Mouse (Mus musculus) myocyte (in vitro differentiated cells): ENCODE measurements around the gene Sobp. TPM values are rescaled to one million over a fixed set of nuclear protein-coding genes. Genes with fewer than 3 reads are reported as not detected.

ENCODE experiments used
- H3K27me3 ChIP-seq: one replicate; pipeline ENCODE4 v1.6.1; 2011; ENCODE audit not compliant: control insufficient read depth, insufficient read depth, insufficient read length
- H3K36me3 ChIP-seq: one replicate; pipeline ENCODE4 v1.6.1; 2011; ENCODE audit not compliant: control insufficient read depth, insufficient read depth
- H3K4me2 ChIP-seq: one replicate; pipeline ENCODE4 v1.6.1; 2011; ENCODE audit warnings: low read depth, control low read depth
- H3K4me3 ChIP-seq: one replicate; pipeline ENCODE4 v1.5.1; 2011; ENCODE audit warnings: mild to moderate bottlenecking, control low read depth, moderate library complexity
- H3K79me2 ChIP-seq: one replicate; pipeline ENCODE4 v1.6.1; 2011; ENCODE audit not compliant: control insufficient read depth, insufficient read depth
- H3ac ChIP-seq: one replicate; pipeline ENCODE4 v1.6.1; 2011; ENCODE audit not compliant: control insufficient read depth, insufficient read length
- CEBPB ChIP-seq: IDR thresholded peaks from 2 replicates; pipeline ENCODE4 v1.6.1; 2011; ENCODE audit warnings: mild to moderate bottlenecking, moderate library complexity; ENCODE audit not compliant: poor library complexity, insufficient read depth, severe bottlenecking
- E2F4 ChIP-seq: IDR thresholded peaks from one replicate; pipeline ENCODE4 v1.6.1; 2011; ENCODE audit warnings: mild to moderate bottlenecking, control low read depth, moderate library complexity; ENCODE audit not compliant: insufficient read depth
- MAX ChIP-seq: IDR thresholded peaks from one replicate; pipeline ENCODE4 v1.6.1; 2011; ENCODE audit warnings: low read depth, mild to moderate bottlenecking, control low read depth
- MYOD1 ChIP-seq, 3 experiments: IDR thresholded peaks; one replicate each; pipeline ENCODE4 v1.6.1; 2011; ENCODE audit warnings: control low read depth in 2 of 3, low read depth in 2 of 3, mild to moderate bottlenecking in 2 of 3, moderate library complexity in 1 of 3; ENCODE audit not compliant: insufficient read length in 2 of 3, control insufficient read depth in 1 of 3
- MYOG ChIP-seq, 3 experiments: IDR thresholded peaks; one replicate each; pipeline ENCODE4 v1.6.1; 2011; ENCODE audit warnings: control low read depth in 2 of 3, low read depth in 2 of 3, mild to moderate bottlenecking in 2 of 3; ENCODE audit not compliant: insufficient read length in 2 of 3, control insufficient read depth in 1 of 3, insufficient read depth in 1 of 3
- POLR2A ChIP-seq: IDR thresholded peaks from one replicate; pipeline ENCODE4 v1.6.1; 2011; ENCODE audit warnings: low read depth, mild to moderate bottlenecking, control low read depth, moderate library complexity; ENCODE audit not compliant: insufficient read length
- POLR2AphosphoS2 ChIP-seq: IDR thresholded peaks from one replicate; pipeline ENCODE4 v1.6.1; 2011; ENCODE audit warnings: low read depth, control low read depth; ENCODE audit not compliant: insufficient read length
- REST ChIP-seq: IDR thresholded peaks from one replicate; pipeline ENCODE4 v1.6.1; 2011; ENCODE audit warnings: mild to moderate bottlenecking, control low read depth, moderate library complexity; ENCODE audit not compliant: insufficient read depth, insufficient read length
- SRF ChIP-seq: IDR thresholded peaks from one replicate; pipeline ENCODE4 v1.6.1; 2011; ENCODE audit warnings: low read depth; ENCODE audit not compliant: control insufficient read depth, insufficient read length
- TCF12 ChIP-seq: IDR thresholded peaks from one replicate; pipeline ENCODE4 v1.6.1; 2011; ENCODE audit warnings: mild to moderate bottlenecking, control low read depth; ENCODE audit not compliant: poor library complexity, insufficient read depth, severe bottlenecking
- TCF3 ChIP-seq: IDR thresholded peaks from one replicate; pipeline ENCODE4 v1.6.1; 2011; ENCODE audit warnings: low read depth, control low read depth; ENCODE audit not compliant: insufficient read length
- USF1 ChIP-seq: IDR thresholded peaks from one replicate; pipeline ENCODE4 v1.6.1; 2011; ENCODE audit warnings: low read depth, mild to moderate bottlenecking, control low read depth, moderate library complexity
- polyA plus RNA-seq: library from polyadenylated mRNA; unstranded; fragments of >200 nt; fragmentation: generic; extraction: Trizol; gene quantifications from one replicate; pipeline ENCODE4 v1.2.1, GENCODE M21; 2012; ENCODE audit warnings: missing spikeins

Gene Sobp
- polyA plus RNA-seq, 1 experiment: 3.2 TPM

DNA sequence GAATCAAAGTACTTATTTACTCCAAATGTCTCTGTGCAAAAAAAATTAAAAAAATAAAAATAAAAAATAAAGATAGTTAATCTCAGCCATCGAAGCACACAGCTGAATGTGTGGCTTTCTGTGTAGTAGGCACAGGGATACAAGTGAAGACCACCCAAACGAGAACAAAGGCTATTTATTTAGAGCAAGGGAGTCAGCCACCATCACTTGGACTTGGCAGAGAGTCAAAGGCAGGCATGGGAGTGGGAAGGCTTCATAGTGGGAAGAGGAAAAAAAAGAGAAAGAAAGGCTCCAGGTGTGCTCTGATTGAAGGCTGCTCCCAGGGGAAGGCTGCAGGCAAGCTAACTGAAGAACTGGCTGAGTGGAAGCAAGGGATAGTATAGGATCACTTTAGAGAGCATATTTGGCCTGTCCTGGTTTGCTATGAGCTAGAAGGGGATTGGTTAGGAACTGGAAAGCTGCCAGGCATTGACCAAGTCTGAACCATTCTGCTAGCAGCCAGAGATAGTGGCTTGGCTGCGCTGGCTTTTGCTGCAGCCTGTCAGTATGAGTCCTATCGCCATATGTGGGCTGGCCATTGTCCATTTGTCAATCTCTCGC, 6.1 kb upstream of the Sobp start:
- no peak overlapping the region for H3K4me2 ChIP-seq
- no peak overlapping the region for H3K4me3 ChIP-seq
- no peak for TF ChIP-seq TCF3
- TF ChIP-seq POLR2A: no peak
- TF ChIP-seq USF1: no peak
- TF ChIP-seq MYOG (IDR thresholded peaks at IDR 0.05; ENCODE audit: control insufficient read depth in 1 of 3, insufficient read depth in 1 of 3, insufficient read length in 2 of 3, low read depth in 2 of 3): no peak
- no peak for TF ChIP-seq TCF12
- no peaks in the 10 kb centered on the region for H3K36me3 ChIP-seq
- H3K27me3 ChIP-seq: no peaks in the 10 kb centered on the region
- H3K79me2 ChIP-seq: no peaks in the 10 kb centered on the region
- no peak overlapping the region for H3ac ChIP-seq

DNA sequence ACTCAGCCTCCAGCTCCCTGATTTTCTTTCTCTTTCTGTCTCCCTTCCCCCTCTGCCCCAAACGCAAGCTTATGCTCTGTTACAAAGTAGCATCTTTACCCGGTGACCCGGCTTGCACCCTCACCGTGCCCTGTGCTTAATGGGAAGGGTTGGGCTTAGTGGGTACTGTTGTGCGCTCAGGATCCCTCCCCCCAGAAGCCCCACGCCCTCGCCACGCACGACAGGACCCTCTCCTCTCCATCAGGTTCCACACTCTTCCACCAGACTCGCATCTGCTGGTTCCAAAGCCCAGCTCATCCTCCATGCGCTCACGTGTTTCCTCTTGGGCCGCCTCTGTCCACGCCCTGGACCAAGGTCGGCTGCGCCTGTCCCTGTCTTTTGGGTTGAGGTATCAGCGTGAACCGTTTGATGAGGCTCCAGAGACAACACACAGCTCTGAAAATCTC, 849 bp upstream of the Sobp start:
- Histone ChIP-seq H3ac (peak overlapping the region; percentile 85), H3K36me3 (no peaks in the 10 kb centered on the region), H3K4me3 (peak overlapping the region; percentile 57), H3K4me2 (peak overlapping the region; percentile 77), H3K79me2 (peaks cover 6% of the 10 kb centered on the region), H3K27me3 (peaks cover 7% of the 10 kb centered on the region)
- TF ChIP-seq TCF12 (no peak), E2F4 (no peak), USF1 (no peak), TCF3 (no peak), SRF (no peak), MAX (no peak), CEBPB (no peak), MYOG (IDR thresholded peaks at IDR 0.05; ENCODE audit: control insufficient read depth in 1 of 3, insufficient read depth in 1 of 3, insufficient read length in 2 of 3, low read depth in 2 of 3) (no peak), POLR2AphosphoS2 (no peak), MYOD1 (IDR thresholded peaks at IDR 0.05; ENCODE audit: control insufficient read depth in 1 of 3, insufficient read length in 2 of 3, low read depth in 2 of 3) (no peak), POLR2A (no peak), REST (no peak)

DNA sequence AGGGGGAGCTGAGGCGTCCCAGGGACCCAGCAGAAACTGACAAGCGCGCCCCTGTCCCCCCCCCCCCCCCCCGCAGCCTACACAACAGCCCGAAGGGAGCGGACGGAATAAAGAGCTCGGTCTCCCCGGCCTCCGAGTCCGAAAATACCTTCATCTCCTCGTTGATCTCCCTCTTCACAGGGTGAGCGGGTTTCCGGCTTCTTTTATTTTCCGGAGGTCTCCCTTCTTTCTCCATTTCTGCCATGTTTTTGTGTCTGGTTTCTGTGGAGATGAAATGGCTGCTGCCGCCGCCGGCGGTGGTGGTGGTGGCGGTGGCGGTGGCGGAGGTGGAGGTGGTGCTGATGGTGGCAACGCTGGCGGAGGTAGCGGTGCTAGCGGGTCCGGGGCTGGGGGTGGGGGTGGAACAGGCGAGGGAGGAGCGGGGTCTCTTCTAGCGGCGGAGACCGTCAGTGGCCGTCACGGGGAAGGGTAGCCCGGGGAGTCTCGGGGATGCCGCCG, 453 bp downstream of the Sobp start:
- Histone ChIP-seq H3K4me2 (peak overlapping the region; percentile 93), H3ac (peak overlapping the region; percentile 85), H3K36me3 (no peaks in the 10 kb centered on the region), H3K27me3 (peaks cover 7% of the 10 kb centered on the region), H3K79me2 (peaks cover 6% of the 10 kb centered on the region), H3K4me3 (peak overlapping the region; percentile 57)
- TF ChIP-seq POLR2AphosphoS2 (no peak), POLR2A (no peak), MYOD1 (IDR thresholded peaks at IDR 0.05; ENCODE audit: control insufficient read depth in 1 of 3, insufficient read length in 2 of 3, low read depth in 2 of 3) (no peak), SRF (no peak), E2F4 (no peak), USF1 (no peak), REST (no peak), MYOG (IDR thresholded peaks at IDR 0.05; ENCODE audit: control insufficient read depth in 1 of 3, insufficient read depth in 1 of 3, insufficient read length in 2 of 3, low read depth in 2 of 3) (no peak), CEBPB (no peak), TCF3 (no peak), TCF12 (no peak), MAX (no peak)

DNA sequence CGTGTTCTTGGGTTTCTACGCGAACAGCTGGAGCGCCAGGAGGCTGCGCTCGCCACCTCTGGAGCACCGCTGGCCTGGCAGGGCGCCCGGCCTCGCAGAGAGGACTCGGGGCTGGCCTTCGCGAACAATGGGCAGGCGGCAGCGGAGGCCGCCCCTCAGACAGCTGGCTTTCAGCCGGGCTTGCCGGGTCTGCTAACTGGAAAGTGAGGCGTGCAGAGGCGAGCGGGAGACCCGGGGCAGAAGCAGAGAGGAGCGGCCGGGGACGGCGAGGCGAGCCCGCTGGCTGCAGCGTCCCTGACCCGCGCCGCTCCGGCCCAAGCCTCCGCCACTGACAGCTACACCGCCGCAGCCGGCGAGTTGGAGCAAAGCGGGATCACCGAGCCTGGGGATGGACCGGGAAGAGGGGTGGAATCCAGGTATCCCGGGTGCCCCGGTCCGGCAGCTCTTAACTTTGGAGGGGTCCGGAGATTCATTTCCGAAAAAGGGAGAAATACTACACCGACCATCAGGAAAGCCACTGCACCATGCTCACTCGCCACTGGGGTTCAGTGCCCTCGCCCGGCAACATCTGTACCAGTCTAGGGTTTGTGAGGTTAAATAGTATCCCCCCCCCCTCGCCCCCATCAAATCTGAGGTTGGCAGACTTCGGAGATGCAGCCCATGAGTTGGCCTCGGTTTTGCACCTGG, 1.0 kb downstream of the Sobp start:
- Histone ChIP-seq H3K36me3 (no peaks in the 10 kb centered on the region), H3K27me3 (peaks cover 7% of the 10 kb centered on the region), H3K4me3 (peak overlapping the region; percentile 57), H3K79me2 (peaks cover 6% of the 10 kb centered on the region), H3K4me2 (peak overlapping the region; percentile 93), H3ac (peak overlapping the region; percentile 85)
- TF ChIP-seq MAX (no peak), TCF3 (no peak), USF1 (no peak), POLR2A (no peak), MYOD1 (IDR thresholded peaks at IDR 0.05; ENCODE audit: control insufficient read depth in 1 of 3, insufficient read length in 2 of 3, low read depth in 2 of 3) (peak in 1 of 3 experiments; percentile 32), REST (no peak), TCF12 (no peak), MYOG (IDR thresholded peaks at IDR 0.05; ENCODE audit: control insufficient read depth in 1 of 3, insufficient read depth in 1 of 3, insufficient read length in 2 of 3, low read depth in 2 of 3) (peak in 2 of 3 experiments; percentile 20 to 42)
